Mouse (Mus musculus) lung, postnatal 0 days (tissue): ENCODE results near the gene Gm11639.

Source experiments
- CTCF ChIP-seq: IDR thresholded peaks from 2 replicates; pipeline ENCODE4 v1.5.1; 2016; ENCODE audit warnings: antibody characterized with exemption, mild to moderate bottlenecking
- EP300 ChIP-seq: IDR thresholded peaks from 2 replicates; pipeline ENCODE4 v1.6.1; 2016; ENCODE audit warnings: antibody characterized with exemption, mild to moderate bottlenecking, control low read depth

- no peak for TF ChIP-seq CTCF
- no peak for TF ChIP-seq EP300
Observed at GRCm38 (mm10) chr11:105126520-105127029, 441.1 kb downstream of the Gm11639 start.
